Mouse (Mus musculus): ENCODE data around the gene Farp1.

DNA sequence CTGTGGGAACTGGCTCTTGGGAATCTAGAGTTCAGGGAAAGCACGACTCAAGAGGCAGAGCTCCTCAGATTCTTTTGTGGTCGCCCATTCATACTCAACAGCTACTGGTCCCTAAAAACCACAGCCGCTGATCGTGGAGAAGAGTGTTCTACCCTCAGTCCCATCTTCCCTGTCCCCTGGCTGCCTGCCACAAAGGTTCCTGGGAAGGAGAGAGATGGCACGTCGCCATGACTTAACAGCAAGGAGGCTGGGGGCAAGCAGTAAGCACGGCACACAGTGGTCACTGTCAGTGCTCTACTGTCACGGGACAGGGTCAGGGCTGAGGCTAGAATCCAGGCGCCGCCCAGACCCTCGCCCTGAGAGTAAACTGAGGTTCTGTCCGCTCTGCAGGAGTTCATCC lies 240.0 kb downstream of the Farp1 start:
- no peak for TF ChIP-seq CTCF (IDR thresholded peaks at IDR 0.05; ENCODE audit: control insufficient read depth, insufficient read depth, insufficient read length)
- TF ChIP-seq MAX (IDR thresholded peaks at IDR 0.05), result no peak
- TF ChIP-seq USF1 (IDR thresholded peaks at IDR 0.05; ENCODE audit: low read depth), result no peak
- TF ChIP-seq CEBPB (IDR thresholded peaks at IDR 0.05; ENCODE audit: low read depth), result no peak
